Comparison of ENCODE assay signal across 22 mouse cellular contexts in the genomic region with DNA sequence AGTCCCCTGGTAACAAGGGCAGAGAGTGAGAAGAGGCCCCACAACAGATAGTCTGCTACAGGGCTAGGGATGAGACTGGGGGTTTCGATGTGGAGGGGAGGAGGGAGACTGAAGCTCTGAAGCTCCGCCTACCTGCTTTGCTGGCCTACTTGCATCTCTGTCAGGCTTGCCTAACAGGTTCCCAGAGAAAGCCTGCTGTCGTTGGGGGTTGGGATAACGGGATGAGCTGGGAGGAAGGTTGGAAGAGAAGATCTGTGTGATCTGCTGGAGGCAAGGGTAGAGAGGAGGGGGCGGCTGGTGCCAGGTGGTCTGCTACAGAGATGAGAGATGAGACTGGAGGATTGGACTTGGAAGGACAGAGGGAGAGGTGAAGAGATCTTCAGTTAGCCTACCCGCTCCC. TPM values are rescaled to one million over a fixed set of nuclear protein-coding genes. Genes with fewer than 3 reads are reported as not detected.
A peak's percentile ranks its signal among the peaks of the same experiment; 100 is the strongest.
DNase-seq lines count a peak whose midpoint lies in the region; ATAC-seq lines count a peak whose summit lies in the region.
"Had no signal": no experiment of that assay in that cellular context is flagged by ENCODE, and none has a peak within 500 bp of the region (broad histone marks: within the 10 kb centered on the region; RNA-seq: fewer than 3 reads in every experiment).

No protein-coding gene starts in this region.

- ATAC-seq in frontal cortex, adult (ENCODE audit: low TSS enrichment) = no peak
- ATAC-seq: forebrain, embryonic 15.5 days; hindbrain, embryonic 16.5 days; intestine, embryonic 15.5 days had no signal

- peak; percentile 75 for DNase-seq in heart, adult 11 months
- DNase-seq in heart, postnatal 10 days = no peak
- peak; percentile 10 for DNase-seq in embryo, embryonic 11 days
- peak; percentile 23 for DNase-seq in retina, embryonic 14.5 days (ENCODE audit: low spot score)
- DNase-seq in cerebellum, adult 8-10 months = no peak
- DNase-seq in layer of hippocampus, adult 18-20 months (ENCODE audit: low spot score in 2 of 2) = no peak
- DNase-seq: adrenal gland, adult 2 months; adrenal gland, postnatal 14 days; B cell, adult 2 months; cerebellum, adult 11-12 months; cerebellum, adult 9-10 months; gastrocnemius, postnatal 10 days; gastrocnemius, postnatal 36 days; heart, postnatal 36 days; kidney, adult 11 months had no signal

- intact Hi-C loops in heart, postnatal 10 days (cut with DNase I) = no loop called here

RNA-seq across cellular contexts. Expression of gene 3425401B19Rik, which starts 47.9 kb away (rescaled TPM):
- 10 to 100 TPM; 59.4 to 74.8 TPM for total RNA-seq in heart, postnatal 10 days (2021)
- total RNA-seq in layer of hippocampus, adult 18-20 months (2021) = under 1 TPM in 1 of 2 experiments, not detected in 1; 0.08 TPM
- total RNA-seq: adrenal gland, adult 2 months; granulocyte monocyte progenitor cell, adult 5-6 weeks had no signal

RNA-seq across cellular contexts. Expression of gene Tmem273, which starts 52.8 kb away (rescaled TPM):
- total RNA-seq in heart, postnatal 10 days (2021) = under 1 TPM; 0.50 to 0.99 TPM
- under 1 TPM; 0.57 to 0.71 TPM for total RNA-seq in layer of hippocampus, adult 18-20 months (2021)
- total RNA-seq: G1E; gastrocnemius, adult 18-20 months had no signal

Comparison
In these comparisons a context has a peak if more than half of its experiments do, and no peak if none do; other contexts are left out.
1. DNase-seq: peak in heart, adult 11 months (single experiment), embryo, embryonic 11 days (single experiment) and retina, embryonic 14.5 days (single experiment); none in heart, postnatal 10 days (0 of 2), cerebellum, adult 8-10 months (single experiment) and layer of hippocampus, adult 18-20 months (0 of 2).
2. RNA of gene 3425401B19Rik, which starts 47.9 kb away (total RNA-seq): 59.4 to 74.8 TPM in heart, postnatal 10 days; 0.08 TPM in layer of hippocampus, adult 18-20 months; every median in the first group is over 10 times any median in the second.